Mouse (Mus musculus): ENCODE data around the gene Nfat5.

GRCm38 (mm10) chr8:107386171-107386570 lies 92.9 kb downstream of the Nfat5 start:
- TF ChIP-seq CTCF (IDR thresholded peaks at IDR 0.05; ENCODE audit: low read depth): no peak
- TF ChIP-seq EP300 (IDR thresholded peaks at IDR 0.05; ENCODE audit: low read depth): no peak
